Mouse (Mus musculus): Measurements from ENCODE around the gene Khdc4. TPM values are rescaled to one million over a fixed set of nuclear protein-coding genes. Genes with fewer than 3 reads are reported as not detected.
A peak's percentile ranks its signal among the peaks of the same experiment; 100 is the strongest.

The Khdc4 gene
- polyA plus RNA-seq, 1 experiment from 2014 or later, result 106 TPM

- Histone ChIP-seq H3K27ac (no peak overlapping the region), H3K4me2 (replicated peaks) (no peak overlapping the region), H3K9ac (no peak overlapping the region), H3K36me3 (peaks cover 46% of the 10 kb centered on the region), H3K27me3 (no peaks in the 10 kb centered on the region), H3K4me3 (no peak overlapping the region), H3K4me1 (0 out of 2 replicates have a peak, but pooled peaks cover 3% of the 10 kb centered on the region), H3K9me3 (no peaks in the 10 kb centered on the region)
- no peak for ATAC-seq (ENCODE audit: low FRiP score, low read depth)
- 69% methylated on average over 10 of the region's 10 CpGs for WGBS
Measured at GRCm38 (mm10) chr3:88649186-88649585, 36.4 kb upstream of the Khdc4 start.

- WGBS, result 98% methylated on average over 13 of the region's 13 CpGs
- Histone ChIP-seq H3K4me1 (0 out of 2 replicates have a peak, but pooled peaks cover 8% of the 10 kb centered on the region), H3K9ac (no peak overlapping the region), H3K9me3 (no peaks in the 10 kb centered on the region), H3K27me3 (no peaks in the 10 kb centered on the region), H3K27ac (no peak overlapping the region), H3K36me3 (peaks cover 38% of the 10 kb centered on the region), H3K4me3 (no peak overlapping the region), H3K4me2 (replicated peaks) (no peak overlapping the region)
- ATAC-seq (ENCODE audit: low FRiP score, low read depth), result no peak
Measured at GRCm38 (mm10) chr3:88649967-88650366, 35.6 kb upstream of the Khdc4 start.

GRCm38 (mm10) chr3:88650713-88651504, 34.7 kb upstream of the Khdc4 start:
- H3K4me3 ChIP-seq, result no peak overlapping the region
- H3K27me3 ChIP-seq, result no peaks in the 10 kb centered on the region
- ATAC-seq (ENCODE audit: low FRiP score, low read depth), result no peak
- H3K36me3 ChIP-seq, result peaks cover 29% of the 10 kb centered on the region
- WGBS, result 73% methylated on average over 13 of the region's 13 CpGs
- H3K9ac ChIP-seq, result no peak overlapping the region
- H3K9me3 ChIP-seq, result no peaks in the 10 kb centered on the region
- H3K4me1 ChIP-seq, result 0 out of 2 replicates have a peak, but pooled peaks cover 12% of the 10 kb centered on the region
- H3K4me2 ChIP-seq (replicated peaks), result no peak overlapping the region
- no peak overlapping the region; the same call in 1 of the 2 replicates for H3K27ac ChIP-seq

GRCm38 (mm10) chr3:88651669-88652618, 33.7 kb upstream of the Khdc4 start:
- WGBS, result 71% methylated on average over 18 of the region's 18 CpGs
- no peak for ATAC-seq (ENCODE audit: low FRiP score, low read depth)
- Histone ChIP-seq H3K27me3 (no peaks in the 10 kb centered on the region), H3K9me3 (no peaks in the 10 kb centered on the region), H3K4me3 (no peak overlapping the region), H3K36me3 (peaks cover 19% of the 10 kb centered on the region), H3K9ac (no peak overlapping the region), H3K27ac (no peak overlapping the region), H3K4me2 (replicated peaks) (no peak overlapping the region), H3K4me1 (0 out of 2 replicates have a peak, but pooled peaks cover 12% of the 10 kb centered on the region)

GRCm38 (mm10) chr3:88652846-88653515, 32.6 kb upstream of the Khdc4 start, which contains the start of gene Rxfp4:
Rxfp4 (minus strand) TSS chr3:88653142.
- H3K4me2 ChIP-seq (replicated peaks), result no peak within 1 kb of the TSS
- no peak within 1 kb of the TSS for H3K4me3 ChIP-seq
- no peaks in the 10 kb centered on the region for H3K9me3 ChIP-seq
- ATAC-seq (ENCODE audit: low FRiP score, low read depth), result no peak
- WGBS, result 83% methylated on average over 17 of the region's 17 CpGs
- H3K4me1 ChIP-seq, result 0 out of 2 replicates have a peak, but pooled peaks cover 12% of the 10 kb centered on the region
- peak within 1 kb of the TSS; percentile 48; the same call in 1 of the 2 replicates for H3K27ac ChIP-seq
- no peaks in the 10 kb centered on the region for H3K27me3 ChIP-seq
- no peak within 1 kb of the TSS for H3K9ac ChIP-seq
- peaks cover 9% of the 10 kb centered on the region for H3K36me3 ChIP-seq

- Histone ChIP-seq H3K4me3 (no peak overlapping the region), H3K4me2 (replicated peaks) (no peak overlapping the region), H3K4me1 (0 out of 2 replicates have a peak, but pooled peaks cover 12% of the 10 kb centered on the region), H3K27ac (peak overlapping the region; percentile 48; the same call in 1 of the 2 replicates), H3K36me3 (peaks cover 1% of the 10 kb centered on the region; the same call in 1 of the 2 replicates), H3K9ac (no peak overlapping the region), H3K9me3 (no peaks in the 10 kb centered on the region), H3K27me3 (no peaks in the 10 kb centered on the region)
- peak; percentile 30; the same call in 1 of the 2 replicates for ATAC-seq (ENCODE audit: low FRiP score, low read depth)
- WGBS, result 72% methylated on average over 6 of the region's 6 CpGs
Measured at GRCm38 (mm10) chr3:88653516-88654370, 31.9 kb upstream of the Khdc4 start.

GRCm38 (mm10) chr3:88654621-88655020, 31.0 kb upstream of the Khdc4 start:
- H3K4me1 ChIP-seq, result 0 out of 2 replicates have a peak, but pooled peaks cover 12% of the 10 kb centered on the region
- H3K36me3 ChIP-seq, result no peaks in the 10 kb centered on the region
- H3K9ac ChIP-seq, result no peak overlapping the region
- no peak; the same call in 1 of the 2 replicates for ATAC-seq (ENCODE audit: low FRiP score, low read depth)
- WGBS, result 77% methylated on average over 4 of the region's 4 CpGs
- no peaks in the 10 kb centered on the region for H3K27me3 ChIP-seq
- H3K4me3 ChIP-seq, result no peak overlapping the region
- H3K4me2 ChIP-seq (replicated peaks), result no peak overlapping the region
- no peaks in the 10 kb centered on the region for H3K9me3 ChIP-seq
- no peak overlapping the region for H3K27ac ChIP-seq

- 79% methylated on average over 8 of the region's 8 CpGs for WGBS
- Histone ChIP-seq H3K27me3 (no peaks in the 10 kb centered on the region), H3K4me3 (no peak overlapping the region), H3K9ac (no peak overlapping the region), H3K4me1 (0 out of 2 replicates have a peak, but pooled peaks cover 12% of the 10 kb centered on the region), H3K9me3 (no peaks in the 10 kb centered on the region), H3K36me3 (no peaks in the 10 kb centered on the region), H3K4me2 (replicated peaks) (no peak overlapping the region), H3K27ac (no peak overlapping the region)
- no peak for ATAC-seq (ENCODE audit: low FRiP score, low read depth)
Measured at GRCm38 (mm10) chr3:88655619-88656018, 30.0 kb upstream of the Khdc4 start.

GRCm38 (mm10) chr3:88658441-88659127, 27.0 kb upstream of the Khdc4 start:
- Histone ChIP-seq H3K4me2 (replicated peaks) (no peak overlapping the region), H3K4me3 (no peak overlapping the region), H3K9ac (no peak overlapping the region), H3K9me3 (no peaks in the 10 kb centered on the region), H3K27me3 (no peaks in the 10 kb centered on the region), H3K4me1 (0 out of 2 replicates have a peak, but pooled peaks cover 8% of the 10 kb centered on the region), H3K27ac (no peak overlapping the region), H3K36me3 (no peaks in the 10 kb centered on the region)
- WGBS, result 60% methylated on average over 5 of the region's 5 CpGs
- no peak for ATAC-seq (ENCODE audit: low FRiP score, low read depth)

- 26% methylated on average over 6 of the region's 6 CpGs for WGBS
- H3K27me3 ChIP-seq, result no peaks in the 10 kb centered on the region
- no peaks in the 10 kb centered on the region for H3K36me3 ChIP-seq
- no peak for ATAC-seq (ENCODE audit: low FRiP score, low read depth)
- H3K4me2 ChIP-seq (replicated peaks), result no peak overlapping the region
- no peak overlapping the region for H3K9ac ChIP-seq
- no peak overlapping the region for H3K27ac ChIP-seq
- 0 out of 2 replicates have a peak, but pooled peaks cover 4% of the 10 kb centered on the region for H3K4me1 ChIP-seq
- H3K4me3 ChIP-seq, result no peak overlapping the region
- no peaks in the 10 kb centered on the region for H3K9me3 ChIP-seq
Measured at GRCm38 (mm10) chr3:88659798-88660197, 25.8 kb upstream of the Khdc4 start.
